Mouse (Mus musculus) heart, postnatal 0 days (tissue): ENCODE measurements at regions not wholly inside any gene's neighbourhood (a gene's known extent, or its start where the extent isn't known, plus 50 kb on each side); places are given as distances from the start of the nearest gene placed in this dataset.

ENCODE experiments used
- ATAC-seq: fragments of 200-750 bp; cut with Nextera tagmentation; 2 replicates; pipeline ENCODE4 v1.8.0; 2017; ENCODE audit warnings: low read depth, moderate number of reproducible peaks, moderate library complexity; ENCODE audit not compliant: insufficient read depth
- DNase-seq: peaks from one replicate; pipeline ENCODE4 v3.0.0-alpha.2; 2016; ENCODE audit warnings: low spot score
- H3K27ac ChIP-seq: fragments of 300-500 bp; sonication (generic); 2 replicates; pipeline ENCODE4 v1.5.1; 2014; ENCODE audit warnings: low read depth, mild to moderate bottlenecking
- H3K27me3 ChIP-seq: fragments of 300-500 bp; sonication (generic); 2 replicates; pipeline ENCODE4 v1.6.1; 2014; ENCODE audit warnings: low read length, mixed read lengths; ENCODE audit not compliant: control insufficient read depth, insufficient read depth
- H3K36me3 ChIP-seq: fragments of 300-500 bp; sonication (generic); replicated peaks from 2 replicates; pipeline ENCODE4 v1.6.1; 2014; ENCODE audit warnings: low read length, mixed read lengths; ENCODE audit not compliant: control insufficient read depth, insufficient read depth
- H3K4me1 ChIP-seq: fragments of 300-500 bp; sonication (generic); 2 replicates; pipeline ENCODE4 v1.6.1; 2014; ENCODE audit warnings: antibody characterized with exemption; ENCODE audit not compliant: control insufficient read depth, insufficient read depth
- H3K4me2 ChIP-seq: fragments of 300-500 bp; sonication (generic); 2 replicates; pipeline ENCODE4 v1.6.1; 2014; ENCODE audit warnings: low read depth, mild to moderate bottlenecking, low read length, moderate library complexity
- H3K4me3 ChIP-seq: fragments of 300-500 bp; sonication (generic); 2 replicates; pipeline ENCODE4 v1.5.1; 2014; ENCODE audit warnings: low read depth, low read length
- H3K9ac ChIP-seq: fragments of 300-500 bp; sonication (generic); replicated peaks from 2 replicates; pipeline ENCODE4 v1.6.1; 2014; ENCODE audit warnings: low read depth, low read length, mixed read lengths
- H3K9me3 ChIP-seq: fragments of 300-500 bp; sonication (generic); replicated peaks from 2 replicates; pipeline ENCODE4 v1.6.1; 2016; ENCODE audit warnings: low read length; ENCODE audit not compliant: control insufficient read depth
- CTCF ChIP-seq: IDR thresholded peaks from 2 replicates; pipeline ENCODE4 v1.5.1; 2016; ENCODE audit warnings: antibody characterized with exemption, control low read depth, low read depth
- EP300 ChIP-seq: IDR thresholded peaks from 2 replicates; pipeline ENCODE4 v1.6.1; 2016; ENCODE audit warnings: antibody characterized with exemption, low read depth
- WGBS: fragments of 180-500 bp; shearing (Covaris S2); extraction: QIAGEN DNeasy Blood & Tissue Kit; methylation state at CpG from one replicate; pipeline ENCODE4 v1.1.7; 2014; 5-methylcytosine and 5-hydroxymethylcytosine counted together

- Histone ChIP-seq H3K27me3 (no peaks in the 10 kb centered on the region), H3K4me3 (no peak overlapping the region), H3K9ac (no peak overlapping the region), H3K4me1 (no peaks in the 10 kb centered on the region), H3K27ac (no peak overlapping the region), H3K4me2 (no peak overlapping the region), H3K36me3 (no peaks in the 10 kb centered on the region), H3K9me3 (0 out of 2 replicates have a peak, but pooled peaks cover 3% of the 10 kb centered on the region)
- 61% methylated on average over 5 of the region's 5 CpGs for WGBS
- TF ChIP-seq EP300: no peak
- TF ChIP-seq CTCF: no peak
- ATAC-seq: no peak
- DNase-seq: no peak
Measured at GRCm38 (mm10) chr11:44007526-44008040, 106.6 kb upstream of the Adra1b start.

GRCm38 (mm10) chr11:44012314-44012713 is 111.3 kb upstream of the Adra1b start:
- H3K27ac ChIP-seq: no peak overlapping the region
- no peaks in the 10 kb centered on the region for H3K4me1 ChIP-seq
- H3K4me3 ChIP-seq: no peak overlapping the region
- H3K4me2 ChIP-seq: no peak overlapping the region
- no peak overlapping the region for H3K9ac ChIP-seq
- ATAC-seq (no peak), DNase-seq (no peak)
- no peaks in the 10 kb centered on the region for H3K9me3 ChIP-seq
- 68% methylated on average over 5 of the region's 5 CpGs for WGBS
- TF ChIP-seq CTCF (no peak), EP300 (no peak)
- no peaks in the 10 kb centered on the region for H3K27me3 ChIP-seq
- H3K36me3 ChIP-seq: no peaks in the 10 kb centered on the region

- no peak overlapping the region for H3K9ac ChIP-seq
- no peak for ATAC-seq
Measured at GRCm38 (mm10) chr11:44013841-44014240, 112.8 kb upstream of the Adra1b start.

GRCm38 (mm10) chr11:44021638-44022037 is 120.6 kb upstream of the Adra1b start:
- DNase-seq: no peak
- Histone ChIP-seq H3K4me2 (no peak overlapping the region), H3K9ac (no peak overlapping the region), H3K27ac (no peak overlapping the region), H3K36me3 (no peaks in the 10 kb centered on the region), H3K4me3 (no peak overlapping the region), H3K9me3 (no peaks in the 10 kb centered on the region), H3K27me3 (no peaks in the 10 kb centered on the region), H3K4me1 (peaks cover 6% of the 10 kb centered on the region; the same call in 1 of the 2 replicates)
- ATAC-seq: no peak
- WGBS: 56% methylated on average over 4 of the region's 4 CpGs
- no peak for TF ChIP-seq CTCF
- TF ChIP-seq EP300: no peak

More at GRCm38 (mm10) chr11:44013841-44014240, 112.8 kb upstream of the Adra1b start:
- Histone ChIP-seq H3K27ac (no peak overlapping the region), H3K36me3 (no peaks in the 10 kb centered on the region), H3K4me3 (no peak overlapping the region), H3K27me3 (no peaks in the 10 kb centered on the region), H3K9me3 (no peaks in the 10 kb centered on the region), H3K4me1 (no peaks in the 10 kb centered on the region), H3K4me2 (no peak overlapping the region)
- TF ChIP-seq CTCF: no peak
- no peak for TF ChIP-seq EP300
- WGBS: 36% methylated on average over 1 of the region's 1 CpGs
- no peak for DNase-seq

GRCm38 (mm10) chr11:44027046-44027445 is 126.0 kb upstream of the Adra1b start:
- peaks cover 6% of the 10 kb centered on the region; the same call in 1 of the 2 replicates for H3K4me1 ChIP-seq
- ATAC-seq: 0 out of 2 replicates have a peak, but pooled peaks have one; percentile 17
- H3K27ac ChIP-seq: no peak overlapping the region
- H3K9me3 ChIP-seq: peaks cover 5% of the 10 kb centered on the region; the same call in 1 of the 2 replicates
- H3K27me3 ChIP-seq: no peaks in the 10 kb centered on the region
- no peak for TF ChIP-seq CTCF
- TF ChIP-seq EP300: no peak
- H3K36me3 ChIP-seq: no peaks in the 10 kb centered on the region
- no peak overlapping the region for H3K9ac ChIP-seq
- DNase-seq: no peak
- no peak overlapping the region for H3K4me3 ChIP-seq
- H3K4me2 ChIP-seq: no peak overlapping the region
- 45% methylated on average over 3 of the region's 3 CpGs for WGBS

- Histone ChIP-seq H3K36me3 (no peaks in the 10 kb centered on the region), H3K9me3 (no peaks in the 10 kb centered on the region), H3K27ac (no peak overlapping the region), H3K4me1 (no peaks in the 10 kb centered on the region), H3K4me2 (no peak overlapping the region), H3K27me3 (no peaks in the 10 kb centered on the region), H3K9ac (no peak overlapping the region), H3K4me3 (no peak overlapping the region)
- no peak for TF ChIP-seq CTCF
- no peak for TF ChIP-seq EP300
- ATAC-seq (no peak), DNase-seq (no peak)
- 74% methylated on average over 2 of the region's 2 CpGs for WGBS
Measured at GRCm38 (mm10) chr11:44046083-44046482, 145.1 kb upstream of the Adra1b start.
